Mouse (Mus musculus): ENCODE data around the gene Wnk1.
A peak's percentile ranks its signal among the peaks of the same experiment; 100 is the strongest.

Gene Wnk1

GRCm38 (mm10) chr6:120042632-120043220 is 4.3 kb upstream of the Wnk1 start:
- no peak for DNase-seq (ENCODE audit: extremely low read depth, low read depth, low spot score)

GRCm38 (mm10) chr6:120040557-120040857 is 2.0 kb upstream of the Wnk1 start:
- no peak for DNase-seq (ENCODE audit: extremely low read depth, low read depth, low spot score)

DNA sequence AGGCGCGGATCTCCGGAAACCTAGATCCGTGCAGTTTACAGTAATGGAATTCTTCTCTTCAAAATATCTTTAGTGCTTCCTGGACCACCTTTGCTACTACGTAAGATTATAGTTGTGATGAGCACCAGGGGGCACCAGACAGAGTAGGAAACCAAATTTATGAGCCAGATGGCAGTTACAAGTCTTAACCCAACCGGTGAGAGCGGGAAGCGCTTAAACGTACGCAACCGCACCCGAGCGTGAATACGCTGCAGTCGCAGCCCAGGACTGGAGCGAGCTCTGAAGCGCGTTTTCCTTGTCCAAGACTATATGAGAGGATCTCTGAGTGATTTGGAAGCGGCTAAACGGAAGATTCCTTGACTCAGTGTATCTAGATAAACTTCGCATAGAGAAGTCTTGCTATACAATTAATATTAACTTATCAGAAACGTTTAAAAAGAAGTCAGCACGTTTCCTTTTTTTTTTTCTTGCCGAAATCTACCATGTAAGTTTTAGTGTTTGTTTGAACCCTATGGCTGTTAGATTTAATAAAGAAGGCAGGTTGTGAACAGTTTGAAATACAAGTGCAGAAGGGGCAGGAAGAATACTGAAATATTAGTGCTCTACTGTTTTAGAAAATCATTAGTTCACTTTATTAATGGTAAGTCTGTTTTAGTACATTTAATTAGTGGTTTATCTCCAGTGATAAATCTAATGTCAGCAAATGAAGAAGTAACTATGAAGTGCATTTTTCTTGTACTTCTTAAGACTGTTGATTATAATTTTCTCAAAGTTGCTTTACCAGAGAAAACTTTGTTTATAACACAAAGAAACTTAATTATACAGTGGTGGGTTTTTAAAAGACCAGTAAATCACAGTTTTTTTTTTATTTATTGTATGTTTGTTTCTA is 1.4 kb upstream of the Wnk1 start:
- no peak for DNase-seq (ENCODE audit: extremely low read depth, low read depth, low spot score)

- no peak for DNase-seq (ENCODE audit: extremely low read depth, low read depth, low spot score)
Measured at GRCm38 (mm10) chr6:120039256-120039563, 738 bp upstream of the Wnk1 start.

GRCm38 (mm10) chr6:120037636-120038365 is 671 bp downstream of the Wnk1 start:
- DNase-seq (ENCODE audit: extremely low read depth, low read depth, low spot score), result no peak

- no peak for DNase-seq (ENCODE audit: extremely low read depth, low read depth, low spot score)
Measured at GRCm38 (mm10) chr6:120037004-120037635, 1.4 kb downstream of the Wnk1 start.

GRCm38 (mm10) chr6:120024577-120024976 is 13.9 kb downstream of the Wnk1 start:
- DNase-seq (ENCODE audit: extremely low read depth, low read depth, low spot score), result no peak

DNA sequence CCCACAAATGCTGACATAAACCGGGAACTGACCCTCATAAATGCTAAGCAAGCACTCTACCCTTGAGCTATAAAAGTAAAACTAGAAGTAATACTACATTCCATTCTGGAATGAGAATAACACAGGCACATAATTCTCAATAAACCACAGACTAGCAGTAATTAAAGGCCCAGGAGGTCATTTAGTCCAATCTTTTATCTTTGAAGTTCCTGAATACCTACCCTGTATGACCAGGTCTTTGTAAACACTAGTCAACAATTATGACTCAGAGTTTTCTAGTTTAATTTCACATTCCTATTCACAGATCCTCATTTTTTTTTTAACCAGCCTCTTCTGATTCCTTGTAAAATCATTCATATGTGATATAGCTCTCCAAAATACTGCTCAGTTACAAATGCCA is 14.7 kb downstream of the Wnk1 start:
- DNase-seq (ENCODE audit: extremely low read depth, low read depth, low spot score), result no peak

DNA sequence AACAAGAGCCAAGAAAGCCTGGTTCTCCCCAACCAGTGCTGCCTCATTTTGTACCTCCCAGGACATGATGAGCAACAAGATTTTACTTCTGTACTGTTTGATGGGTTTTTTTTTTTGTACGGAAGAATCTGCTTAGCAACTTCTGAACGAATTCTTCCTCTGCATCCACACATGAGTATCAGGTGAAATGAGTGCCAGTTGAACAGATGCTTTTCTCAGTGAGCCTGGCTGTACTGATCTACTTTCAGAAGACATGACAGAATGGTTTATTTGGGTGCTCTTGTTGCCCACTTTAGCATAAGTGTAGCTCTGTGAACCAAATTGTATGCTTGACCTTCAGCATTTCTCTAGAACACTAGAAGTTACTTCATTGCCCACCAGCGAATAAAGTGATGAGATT is 16.4 kb downstream of the Wnk1 start:
- DNase-seq (ENCODE audit: extremely low read depth, low read depth, low spot score), result no peak

GRCm38 (mm10) chr6:120019697-120020096 is 18.8 kb downstream of the Wnk1 start:
- DNase-seq (ENCODE audit: extremely low read depth, low read depth, low spot score), result no peak

- no peak for DNase-seq (ENCODE audit: extremely low read depth, low read depth, low spot score)
Measured at GRCm38 (mm10) chr6:120013125-120013524, 25.3 kb downstream of the Wnk1 start.

GRCm38 (mm10) chr6:120011440-120011839 is 27.0 kb downstream of the Wnk1 start:
- no peak for DNase-seq (ENCODE audit: extremely low read depth, low read depth, low spot score)

GRCm38 (mm10) chr6:120011001-120011400 is 27.5 kb downstream of the Wnk1 start:
- no peak for DNase-seq (ENCODE audit: extremely low read depth, low read depth, low spot score)

- DNase-seq (ENCODE audit: extremely low read depth, low read depth, low spot score), result no peak
Measured at GRCm38 (mm10) chr6:120010535-120010934, 27.9 kb downstream of the Wnk1 start.

- DNase-seq (ENCODE audit: extremely low read depth, low read depth, low spot score), result no peak
Measured at GRCm38 (mm10) chr6:120001718-120002117, 36.8 kb downstream of the Wnk1 start.

GRCm38 (mm10) chr6:119996480-119996879 is 42.0 kb downstream of the Wnk1 start:
- no peak for DNase-seq (ENCODE audit: extremely low read depth, low read depth, low spot score)

DNA sequence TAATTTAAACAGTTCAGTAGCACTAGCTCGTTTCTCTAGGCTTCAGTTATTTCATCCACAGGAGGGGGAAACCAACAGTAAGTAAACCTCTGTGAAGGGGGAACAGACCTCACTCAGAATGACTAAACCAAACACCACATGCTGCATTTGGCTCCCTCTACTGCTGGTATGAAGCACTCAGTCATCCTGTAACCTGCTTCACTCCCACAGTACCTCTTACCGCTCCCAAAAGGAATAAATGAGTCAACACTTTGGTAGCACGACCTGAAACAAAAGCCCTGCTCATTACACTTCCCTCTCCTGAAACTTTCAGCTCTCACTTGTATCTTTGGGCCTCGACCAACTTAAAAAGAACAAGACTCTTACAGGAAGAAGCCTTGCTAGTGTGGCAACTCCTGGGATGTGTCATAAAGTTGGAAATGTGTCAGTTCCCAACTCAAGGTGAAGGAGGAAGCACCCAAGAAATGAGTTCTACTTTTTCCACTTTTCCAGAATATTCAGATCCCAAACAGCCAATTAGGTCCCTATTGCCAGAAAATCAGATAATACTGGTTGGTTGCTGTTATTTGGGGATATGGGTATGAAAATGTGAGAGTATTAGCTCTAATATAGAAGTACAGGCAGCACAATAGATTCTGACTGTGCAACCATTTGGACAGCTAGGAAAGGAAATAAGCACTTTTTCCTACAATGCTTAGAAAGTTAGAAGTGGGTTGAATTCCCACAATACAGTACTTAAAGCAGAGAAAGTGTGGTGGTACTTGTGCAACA is 114.1 kb downstream of the Wnk1 start:
- DNase-seq (ENCODE audit: extremely low read depth, low read depth, low spot score), result peak; percentile 39

GRCm38 (mm10) chr6:119922544-119922943 is 115.9 kb downstream of the Wnk1 start:
- DNase-seq (ENCODE audit: extremely low read depth, low read depth, low spot score), result no peak

DNA sequence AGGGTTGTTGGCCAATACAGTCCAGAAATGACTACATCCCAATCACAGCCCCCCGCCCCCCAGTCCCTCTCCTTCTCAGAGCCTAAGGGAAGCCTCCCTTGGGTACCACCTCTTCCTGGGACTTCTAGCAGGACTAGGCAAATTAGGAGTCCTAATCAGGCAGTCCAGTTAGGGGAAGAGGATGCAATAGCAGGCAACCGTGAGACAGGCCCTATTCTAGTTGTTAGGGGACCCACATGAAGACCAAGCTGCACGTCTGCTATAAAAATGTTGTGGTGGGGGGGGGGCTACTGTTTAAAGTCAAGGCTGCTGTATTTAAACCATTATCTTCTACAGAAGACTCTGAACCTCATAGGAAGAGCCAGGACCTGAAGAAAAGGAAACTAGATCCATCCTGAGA is 116.3 kb downstream of the Wnk1 start:
- no peak for DNase-seq (ENCODE audit: extremely low read depth, low read depth, low spot score)

GRCm38 (mm10) chr6:119918561-119919181 is 119.8 kb downstream of the Wnk1 start:
- DNase-seq (ENCODE audit: extremely low read depth, low read depth, low spot score), result no peak

GRCm38 (mm10) chr6:119915710-119916109 is 122.8 kb downstream of the Wnk1 start:
- no peak for DNase-seq (ENCODE audit: extremely low read depth, low read depth, low spot score)

Data from fat pad, adult 2 months (tissue).